Mouse (Mus musculus) bone marrow macrophage, adult 2 months (primary cell): Measurements from ENCODE around the gene Map2k1. TPM values are rescaled to one million over a fixed set of nuclear protein-coding genes. Genes with fewer than 3 reads are reported as not detected.
"Not testable (repeated sequence)": the region's sequence is repeated elsewhere in the genome, so short reads cannot be mapped to it uniquely, and the experiment has no call there.

Experiments
- H3K27ac ChIP-seq: 2 replicates; pipeline ENCODE4 v1.5.1; 2012; ENCODE audit warnings: low read depth, low read length; ENCODE audit not compliant: insufficient read depth
- H3K4me1 ChIP-seq: 2 replicates; pipeline ENCODE4 v1.6.1; 2012; ENCODE audit warnings: low read length; ENCODE audit not compliant: control insufficient read depth, insufficient read depth
- H3K4me3 ChIP-seq: 2 replicates; pipeline ENCODE4 v1.5.1; 2012; ENCODE audit warnings: mild to moderate bottlenecking, low read length, moderate library complexity; ENCODE audit not compliant: insufficient read depth
- CTCF ChIP-seq: IDR thresholded peaks from 2 replicates; pipeline ENCODE4 v1.5.1; 2012; ENCODE audit warnings: low read depth, mild to moderate bottlenecking, low read length, moderate library complexity
- POLR2A ChIP-seq: IDR thresholded peaks from 2 replicates; pipeline ENCODE4 v1.6.1; 2012; ENCODE audit warnings: mild to moderate bottlenecking, low read depth, low read length, borderline replicate concordance
- polyA plus RNA-seq: library from polyadenylated mRNA; stranded (reverse); fragments of >200 nt; gene quantifications from 2 replicates; pipeline ENCODE4 v1.2.4, GENCODE M21; 2012; ENCODE audit not compliant: missing spikeins, insufficient read depth, insufficient read length

Map2k1 gene
- polyA plus RNA-seq, 1 experiment = 79.9 TPM

DNA sequence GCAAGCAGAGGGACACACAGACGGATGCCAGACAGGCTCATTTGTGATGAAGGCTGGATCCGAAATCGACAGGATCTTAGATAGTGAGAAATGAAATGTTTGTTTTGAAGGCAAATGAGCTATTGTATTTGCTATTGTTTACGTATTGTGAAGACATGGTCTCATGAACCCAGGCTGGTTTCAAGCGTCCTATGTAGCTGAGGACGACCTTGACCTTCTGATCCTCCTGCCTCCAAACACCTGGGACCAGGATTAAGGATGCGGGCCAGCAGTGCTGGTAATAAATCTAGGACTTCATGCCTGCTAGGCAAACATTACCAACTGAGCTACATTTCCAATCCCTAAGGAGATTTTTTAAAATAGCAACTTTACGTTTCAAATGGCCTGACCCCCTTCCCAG lies 55.9 kb downstream of the Map2k1 start:
- H3K27ac ChIP-seq = no peak overlapping the region
- TF ChIP-seq CTCF (no peak), POLR2A (no peak)
- no peak overlapping the region for H3K4me3 ChIP-seq
- H3K4me1 ChIP-seq = peaks cover 12% of the 10 kb centered on the region

DNA sequence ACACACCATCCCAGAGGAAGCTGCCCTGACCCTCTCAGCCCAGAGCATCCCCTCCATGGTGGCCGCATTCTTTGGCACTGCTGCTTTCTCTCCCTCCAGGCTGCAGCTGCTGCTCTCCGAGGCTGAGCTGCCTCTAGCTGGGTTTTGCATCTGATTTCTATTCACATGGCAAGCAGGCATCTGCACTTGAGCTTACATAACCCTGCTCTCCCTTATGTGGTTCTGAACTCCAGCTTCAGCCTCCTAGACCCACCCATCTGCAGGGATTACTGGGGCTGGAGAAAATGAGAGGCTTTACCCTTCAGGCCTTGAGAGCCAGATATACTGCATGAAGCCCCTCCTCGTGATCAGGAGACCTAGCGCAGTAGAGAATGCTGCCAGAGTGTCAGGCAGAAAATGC lies 57.9 kb downstream of the Map2k1 start:
- H3K4me1 ChIP-seq = peaks cover 7% of the 10 kb centered on the region
- no peak overlapping the region for H3K27ac ChIP-seq
- no peak for TF ChIP-seq POLR2A
- no peak for TF ChIP-seq CTCF
- no peak overlapping the region for H3K4me3 ChIP-seq

- Histone ChIP-seq H3K4me1 (peaks cover 7% of the 10 kb centered on the region), H3K4me3 (no peak overlapping the region), H3K27ac (no peak overlapping the region)
- TF ChIP-seq POLR2A = no peak
- TF ChIP-seq CTCF = no peak
Measured at GRCm38 (mm10) chr9:64193879-64194278, 59.6 kb downstream of the Map2k1 start.

- TF ChIP-seq POLR2A (no peak), CTCF (no peak)
- Histone ChIP-seq H3K4me1 (0 out of 2 replicates have a peak, but pooled peaks cover 5% of the 10 kb centered on the region), H3K27ac (no peak overlapping the region), H3K4me3 (no peak overlapping the region)
Measured at GRCm38 (mm10) chr9:64184166-64184840, 69.1 kb downstream of the Map2k1 start.

GRCm38 (mm10) chr9:64183295-64183694 lies 70.1 kb downstream of the Map2k1 start:
- H3K4me1 ChIP-seq, H3K4me3 ChIP-seq: not testable (repeated sequence)

GRCm38 (mm10) chr9:64178974-64179646 lies 74.3 kb downstream of the Map2k1 start, which contains the start of gene Snapc5:
Snapc5 (plus strand) TSS chr9:64179274.
- peak within 1 kb of the TSS; percentile 80 for H3K27ac ChIP-seq
- H3K4me3 ChIP-seq = peak within 1 kb of the TSS; percentile 88
- no peak; the same call in 1 of the 2 replicates for TF ChIP-seq CTCF
- peak; percentile 57; the same call in 1 of the 2 replicates for TF ChIP-seq POLR2A
- H3K4me1 ChIP-seq = peaks cover 5% of the 10 kb centered on the region; the same call in 1 of the 2 replicates

More at GRCm38 (mm10) chr9:64183295-64183694, 70.1 kb downstream of the Map2k1 start:
- H3K27ac ChIP-seq = not testable (repeated sequence)

GRCm38 (mm10) chr9:64178610-64178973 lies 74.8 kb downstream of the Map2k1 start:
- Histone ChIP-seq H3K4me1 (peaks cover 5% of the 10 kb centered on the region; the same call in 1 of the 2 replicates), H3K4me3 (peak overlapping the region; percentile 88; the same call in 1 of the 2 replicates), H3K27ac (peak overlapping the region; percentile 36)
- TF ChIP-seq POLR2A (no peak), CTCF (no peak)

GRCm38 (mm10) chr9:64175378-64175777 lies 78.1 kb downstream of the Map2k1 start:
- Histone ChIP-seq H3K4me1 (peaks cover 7% of the 10 kb centered on the region), H3K27ac (no peak overlapping the region), H3K4me3 (peak overlapping the region; percentile 60; the same call in 1 of the 2 replicates)
- TF ChIP-seq POLR2A = no peak
- TF ChIP-seq CTCF = no peak

GRCm38 (mm10) chr9:64174766-64175165 lies 78.7 kb downstream of the Map2k1 start:
- Histone ChIP-seq H3K4me3 (peak overlapping the region; percentile 60), H3K27ac (peak overlapping the region; percentile 28; the same call in 1 of the 2 replicates), H3K4me1 (peaks cover 3% of the 10 kb centered on the region)
- TF ChIP-seq POLR2A = no peak
- TF ChIP-seq CTCF = no peak

DNA sequence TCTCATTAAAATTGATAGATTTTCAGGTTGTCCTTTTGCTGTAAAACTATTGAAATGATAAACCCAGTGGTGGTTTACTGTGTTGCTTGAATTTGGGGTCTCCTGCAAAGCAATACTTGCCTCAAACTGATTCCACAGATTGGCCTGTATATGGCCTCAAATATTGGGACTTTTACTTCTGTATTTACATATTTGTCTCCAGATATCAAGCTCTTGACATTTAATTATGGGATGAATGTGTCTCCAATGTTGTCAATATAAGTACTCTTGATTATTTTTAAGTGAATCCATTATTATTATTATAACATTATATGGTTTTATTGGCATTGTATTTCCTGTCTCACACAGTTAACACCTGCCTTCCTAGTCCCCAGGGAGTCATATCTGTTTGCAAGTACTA lies 79.1 kb downstream of the Map2k1 start:
- TF ChIP-seq POLR2A (no peak), CTCF (no peak)
- peaks cover 2% of the 10 kb centered on the region for H3K4me1 ChIP-seq
- H3K4me3 ChIP-seq = peak overlapping the region; percentile 71
- no peak overlapping the region for H3K27ac ChIP-seq
